Mouse (Mus musculus) hindbrain, embryonic 12.5 days (tissue): ENCODE results near the gene Map2k1. TPM values are rescaled to one million over a fixed set of nuclear protein-coding genes. Genes with fewer than 3 reads are reported as not detected.

Experiments used
- ATAC-seq: fragments of 200-750 bp; cut with Nextera tagmentation; 2 replicates; pipeline ENCODE4 v1.8.0; 2017; ENCODE audit warnings: moderate TSS enrichment; ENCODE audit not compliant: low FRiP score
- H3K27ac ChIP-seq: fragments of 300-500 bp; sonication (generic); 2 replicates; pipeline ENCODE4 v1.5.1; 2016; ENCODE audit warnings: mild to moderate bottlenecking
- H3K27me3 ChIP-seq: fragments of 300-500 bp; sonication (generic); 2 replicates; pipeline ENCODE4 v1.6.1; 2016; ENCODE audit warnings: mild to moderate bottlenecking
- H3K36me3 ChIP-seq: fragments of 300-500 bp; sonication (generic); 2 replicates; pipeline ENCODE4 v1.6.1; 2016; ENCODE audit warnings: mild to moderate bottlenecking
- H3K4me1 ChIP-seq: fragments of 300-500 bp; sonication (generic); 2 replicates; pipeline ENCODE4 v1.6.1; 2016
- H3K4me2 ChIP-seq: fragments of 300-500 bp; sonication (generic); replicated peaks from 2 replicates; pipeline ENCODE4 v1.6.1; 2016; ENCODE audit warnings: mild to moderate bottlenecking
- H3K4me3 ChIP-seq: fragments of 300-500 bp; sonication (generic); 2 replicates; pipeline ENCODE4 v1.5.1; 2016; ENCODE audit warnings: mild to moderate bottlenecking
- H3K9ac ChIP-seq: fragments of 300-500 bp; sonication (generic); 2 replicates; pipeline ENCODE4 v1.6.1; 2016; ENCODE audit warnings: mild to moderate bottlenecking, moderate library complexity
- H3K9me3 ChIP-seq: fragments of 300-500 bp; sonication (generic); replicated peaks from 2 replicates; pipeline ENCODE4 v1.6.1; 2016; ENCODE audit warnings: mild to moderate bottlenecking
- WGBS: fragments of 180-500 bp; shearing (Covaris S2); methylation state at CpG from one replicate; pipeline ENCODE4 v1.1.7; 2016; 5-methylcytosine and 5-hydroxymethylcytosine counted together
- polyA plus RNA-seq: library from polyadenylated mRNA; unstranded; fragments of >200 nt; fragmentation: Nextera tagmentation; extraction: Ambion mirVana; gene quantifications from 2 replicates; pipeline ENCODE4 v1.2.1, GENCODE M21; 2016

Gene Map2k1
- polyA plus RNA-seq, 1 experiment from 2014 or later: 75.0 TPM

DNA sequence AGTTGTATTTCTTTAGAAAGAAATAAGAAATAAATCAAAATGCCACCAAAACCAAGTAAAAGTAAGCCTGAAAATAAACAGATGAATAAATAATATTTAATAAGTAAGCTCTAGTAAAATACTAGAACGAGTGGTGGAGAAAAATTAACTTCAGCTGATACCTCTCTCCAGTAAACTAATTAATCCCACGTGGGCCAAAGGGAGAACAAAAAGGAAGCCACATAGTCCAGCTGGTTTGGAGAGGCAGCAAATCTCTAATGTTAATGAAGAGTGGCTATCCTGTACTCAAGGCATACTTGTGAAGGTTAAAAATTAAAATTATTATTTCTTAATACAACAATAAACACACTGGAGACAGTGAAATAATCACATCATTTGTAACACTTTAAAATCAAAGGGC lies 13.3 kb downstream of the Map2k1 start:
- peak overlapping the region; percentile 11; the same call in 1 of the 2 replicates for H3K4me2 ChIP-seq
- H3K4me3 ChIP-seq: no peak overlapping the region
- H3K27ac ChIP-seq: peak overlapping the region; percentile 32; the same call in 1 of the 2 replicates

DNA sequence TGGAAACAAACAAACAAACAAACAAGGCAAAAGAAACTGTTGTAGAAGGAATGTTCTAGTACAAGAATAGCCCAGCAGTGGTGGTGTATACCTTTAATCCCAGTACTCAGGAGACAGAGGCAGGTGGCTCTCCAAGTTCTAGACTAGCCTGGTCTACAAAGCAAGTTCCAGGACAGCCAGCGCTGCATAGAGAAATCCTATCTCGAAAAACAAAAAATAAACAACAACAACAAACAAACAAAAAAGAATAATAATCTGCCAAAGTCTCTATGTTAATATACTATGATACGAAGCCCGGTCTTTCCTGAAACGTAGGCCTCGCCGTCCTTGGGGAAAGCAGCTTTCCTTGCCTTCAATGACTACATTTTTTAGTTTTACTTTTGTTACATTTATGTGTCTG lies 17.4 kb downstream of the Map2k1 start:
- no peak for ATAC-seq
- no peaks in the 10 kb centered on the region for H3K36me3 ChIP-seq
- H3K4me2 ChIP-seq: no peak overlapping the region
- no peak overlapping the region for H3K27ac ChIP-seq
- peaks cover 31% of the 10 kb centered on the region for H3K4me1 ChIP-seq
- no peak overlapping the region for H3K9ac ChIP-seq
- 94% methylated on average over 7 of the region's 7 CpGs for WGBS
- H3K9me3 ChIP-seq: no peaks in the 10 kb centered on the region
- no peak overlapping the region for H3K4me3 ChIP-seq
- no peaks in the 10 kb centered on the region for H3K27me3 ChIP-seq

More for the DNA sequence above, 13.3 kb downstream of the Map2k1 start:
- no peak overlapping the region for H3K9ac ChIP-seq
- no peak for ATAC-seq
- no peaks in the 10 kb centered on the region for H3K27me3 ChIP-seq
- H3K9me3 ChIP-seq: no peaks in the 10 kb centered on the region
- peaks cover 10% of the 10 kb centered on the region for H3K4me1 ChIP-seq
- 0 out of 2 replicates have a peak, but pooled peaks cover 3% of the 10 kb centered on the region for H3K36me3 ChIP-seq
- WGBS: 49% methylated on average over 2 of the region's 2 CpGs

DNA sequence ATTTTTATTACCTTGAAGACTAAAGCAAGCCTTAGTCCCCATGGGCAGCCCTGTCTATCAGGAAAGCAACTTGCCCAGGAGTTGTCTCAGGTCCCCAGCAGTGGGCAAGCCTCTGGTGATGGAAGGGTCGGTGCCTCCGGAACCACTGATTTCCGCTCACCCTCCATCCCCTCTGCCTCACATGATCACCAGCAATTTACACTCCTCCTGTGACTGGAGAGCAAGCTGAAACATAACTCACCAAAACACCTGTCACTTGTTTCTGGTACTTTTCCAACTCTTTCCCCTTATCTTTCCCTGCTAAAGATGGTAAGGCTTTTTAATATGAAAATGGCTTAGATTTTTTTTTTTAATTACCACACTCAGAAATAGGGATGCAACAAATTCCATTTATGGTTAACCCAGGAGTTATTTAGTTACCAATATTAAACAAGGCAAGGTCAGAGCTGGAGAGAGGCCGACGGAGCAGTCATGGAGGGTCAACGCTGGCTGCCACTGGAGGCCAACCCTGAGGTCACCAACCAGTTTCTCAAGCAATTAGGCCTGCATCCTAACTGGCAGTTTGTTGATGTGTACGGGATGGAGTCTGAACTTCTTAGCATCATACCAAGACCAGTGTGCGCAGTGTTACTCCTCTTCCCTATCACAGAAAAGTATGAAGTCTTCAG lies 18.5 kb downstream of the Map2k1 start, which contains the start of gene Uchl4:
TSS of gene Uchl4 (plus strand) at position 434 of the 668 bp plus-strand sequence.
- peaks cover 27% of the 10 kb centered on the region for H3K4me1 ChIP-seq
- 94% methylated on average over 8 of the region's 8 CpGs for WGBS
- no peak within 1 kb of the TSS for H3K9ac ChIP-seq
- H3K27ac ChIP-seq: peak within 1 kb of the TSS; percentile 48
- no peak within 1 kb of the TSS for H3K4me2 ChIP-seq
- H3K27me3 ChIP-seq: no peaks in the 10 kb centered on the region
- no peak for ATAC-seq
- H3K4me3 ChIP-seq: no peak within 1 kb of the TSS
- H3K36me3 ChIP-seq: no peaks in the 10 kb centered on the region
- H3K9me3 ChIP-seq: no peaks in the 10 kb centered on the region

DNA sequence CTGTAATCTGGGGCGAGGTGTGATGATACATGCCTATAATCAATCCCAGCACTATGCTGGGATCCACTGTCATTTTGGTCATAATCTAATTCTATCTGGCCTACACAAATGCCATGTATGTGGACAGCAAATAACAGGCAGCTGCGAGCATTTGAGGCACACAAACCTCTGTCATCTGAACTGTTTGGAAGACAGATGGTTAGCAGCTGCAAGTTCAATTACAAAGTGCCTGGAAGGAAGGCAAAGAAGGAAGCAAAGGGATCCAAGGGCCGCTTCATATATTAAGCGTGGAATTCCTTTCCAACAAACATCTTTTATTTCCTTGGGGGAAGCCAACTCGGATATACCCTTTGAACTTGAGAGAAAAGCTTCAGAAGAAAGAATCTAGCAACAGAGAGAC lies 19.8 kb downstream of the Map2k1 start:
- Histone ChIP-seq H3K4me1 (peaks cover 38% of the 10 kb centered on the region), H3K4me2 (no peak overlapping the region), H3K4me3 (no peak overlapping the region), H3K9ac (no peak overlapping the region), H3K27me3 (no peaks in the 10 kb centered on the region), H3K36me3 (no peaks in the 10 kb centered on the region), H3K9me3 (no peaks in the 10 kb centered on the region), H3K27ac (peak overlapping the region; percentile 48; the same call in 1 of the 2 replicates)
- WGBS: 48% methylated on average over 5 of the region's 5 CpGs
- ATAC-seq: no peak

- Histone ChIP-seq H3K4me1 (peaks cover 38% of the 10 kb centered on the region), H3K27me3 (no peaks in the 10 kb centered on the region), H3K9ac (no peak overlapping the region), H3K4me3 (no peak overlapping the region), H3K9me3 (no peaks in the 10 kb centered on the region), H3K27ac (peak overlapping the region; percentile 31), H3K36me3 (no peaks in the 10 kb centered on the region), H3K4me2 (no peak overlapping the region)
- 61% methylated on average over 9 of the region's 9 CpGs for WGBS
- ATAC-seq: no peak
Measured at GRCm38 (mm10) chr9:64232257-64232957, 21.0 kb downstream of the Map2k1 start.

- H3K27me3 ChIP-seq: no peaks in the 10 kb centered on the region
- peak overlapping the region; percentile 31; the same call in 1 of the 2 replicates for H3K27ac ChIP-seq
- whole genome bisulfite sequencing: 83% methylated on average over 3 of the region's 3 CpGs
- H3K4me2 ChIP-seq: no peak overlapping the region
- peaks cover 38% of the 10 kb centered on the region for H3K4me1 ChIP-seq
- no peak overlapping the region for H3K4me3 ChIP-seq
- no peak for ATAC-seq
- no peaks in the 10 kb centered on the region for H3K9me3 ChIP-seq
- no peaks in the 10 kb centered on the region for H3K36me3 ChIP-seq
- no peak overlapping the region for H3K9ac ChIP-seq
Measured at GRCm38 (mm10) chr9:64231674-64232073, 21.8 kb downstream of the Map2k1 start.

DNA sequence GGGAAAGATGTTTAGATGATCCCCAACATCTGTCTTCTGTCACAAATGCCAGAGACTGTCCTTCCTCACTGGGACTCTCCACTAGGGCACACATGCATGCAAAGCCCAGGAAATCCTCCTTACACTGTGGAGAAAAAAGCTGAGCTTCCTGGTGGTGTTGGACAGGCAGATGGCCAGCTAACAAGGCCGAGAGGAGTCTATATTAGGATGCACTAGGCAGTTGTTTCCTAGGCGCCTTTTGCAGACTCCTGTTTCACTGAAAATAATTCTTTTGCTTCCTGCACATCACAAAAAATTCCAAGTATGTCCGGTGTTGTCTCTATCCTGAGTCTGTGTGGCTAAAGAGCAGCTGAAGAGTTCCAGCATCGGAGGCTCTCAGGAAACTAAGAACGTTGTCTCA lies 22.3 kb downstream of the Map2k1 start:
- Histone ChIP-seq H3K36me3 (no peaks in the 10 kb centered on the region), H3K27ac (peak overlapping the region; percentile 31; the same call in 1 of the 2 replicates), H3K4me3 (no peak overlapping the region), H3K9ac (no peak overlapping the region), H3K4me2 (no peak overlapping the region), H3K27me3 (no peaks in the 10 kb centered on the region), H3K9me3 (no peaks in the 10 kb centered on the region), H3K4me1 (peaks cover 38% of the 10 kb centered on the region)
- WGBS: 71% methylated on average over 5 of the region's 5 CpGs
- ATAC-seq: no peak

DNA sequence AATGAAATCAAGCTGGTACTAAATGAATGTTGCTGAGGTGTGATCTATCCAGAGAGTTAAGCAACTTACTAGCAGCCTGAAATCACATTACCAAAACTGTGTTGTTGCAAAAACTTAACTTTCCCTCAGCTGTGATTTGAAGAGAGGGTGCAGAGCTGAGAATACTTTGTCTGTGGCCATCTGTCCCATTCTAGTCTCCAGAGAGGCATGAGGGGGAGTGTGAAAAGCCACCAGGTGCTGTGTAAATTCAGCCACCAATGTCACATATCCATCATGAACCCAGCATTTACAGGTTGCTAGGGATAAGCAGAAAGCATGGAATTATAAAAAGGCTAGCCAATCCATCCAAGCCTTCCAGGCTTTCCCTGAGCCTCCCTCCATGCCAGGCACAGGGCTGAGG lies 24.5 kb downstream of the Map2k1 start:
- H3K36me3 ChIP-seq: no peaks in the 10 kb centered on the region
- H3K4me1 ChIP-seq: peaks cover 35% of the 10 kb centered on the region
- no peaks in the 10 kb centered on the region for H3K27me3 ChIP-seq
- H3K4me3 ChIP-seq: no peak overlapping the region
- no peak overlapping the region for H3K4me2 ChIP-seq
- no peak for ATAC-seq
- H3K27ac ChIP-seq: no peak overlapping the region
- no peak overlapping the region for H3K9ac ChIP-seq
- H3K9me3 ChIP-seq: no peaks in the 10 kb centered on the region

- Histone ChIP-seq H3K9ac (no peak overlapping the region), H3K27me3 (no peaks in the 10 kb centered on the region), H3K4me1 (peaks cover 30% of the 10 kb centered on the region), H3K4me2 (no peak overlapping the region), H3K4me3 (no peak overlapping the region), H3K9me3 (no peaks in the 10 kb centered on the region), H3K27ac (no peak overlapping the region), H3K36me3 (no peaks in the 10 kb centered on the region)
- no peak for ATAC-seq
- WGBS: 88% methylated on average over 12 of the region's 12 CpGs
Measured at GRCm38 (mm10) chr9:64227736-64228135, 25.7 kb downstream of the Map2k1 start.

- H3K4me1 ChIP-seq: peaks cover 14% of the 10 kb centered on the region; the same call in 1 of the 2 replicates
- no peak overlapping the region for H3K4me3 ChIP-seq
- H3K4me2 ChIP-seq: no peak overlapping the region
- no peak overlapping the region for H3K27ac ChIP-seq
- H3K36me3 ChIP-seq: no peaks in the 10 kb centered on the region
- H3K27me3 ChIP-seq: no peaks in the 10 kb centered on the region
- no peak overlapping the region for H3K9ac ChIP-seq
- no peaks in the 10 kb centered on the region for H3K9me3 ChIP-seq
- ATAC-seq: no peak
Measured at GRCm38 (mm10) chr9:64225805-64226204, 27.6 kb downstream of the Map2k1 start.

DNA sequence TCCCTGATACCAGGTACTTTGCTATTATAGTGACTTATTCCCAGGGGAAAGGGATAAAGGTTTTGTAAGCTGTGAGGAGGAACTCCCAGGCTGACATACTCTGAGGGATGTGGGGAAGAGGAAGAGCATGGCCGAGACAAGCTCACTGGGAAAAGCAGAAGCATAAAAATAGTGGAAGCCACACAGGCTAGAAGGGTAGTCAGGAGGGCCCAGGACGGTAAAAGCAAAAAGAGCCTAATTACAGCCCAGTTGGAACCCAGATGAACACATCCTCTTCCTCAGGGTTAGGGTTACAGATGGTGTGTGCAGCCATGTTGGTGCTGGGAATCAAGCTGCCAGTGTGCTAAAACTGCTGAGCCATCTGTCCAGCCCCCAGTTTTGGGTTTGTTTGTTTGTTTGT lies 31.3 kb downstream of the Map2k1 start:
- ATAC-seq: no peak
- Histone ChIP-seq H3K4me1 (no peaks in the 10 kb centered on the region), H3K4me3 (no peak overlapping the region), H3K4me2 (no peak overlapping the region), H3K9ac (no peak overlapping the region), H3K27ac (no peak overlapping the region), H3K36me3 (no peaks in the 10 kb centered on the region), H3K27me3 (no peaks in the 10 kb centered on the region), H3K9me3 (no peaks in the 10 kb centered on the region)
- WGBS: 65% methylated on average over 2 of the region's 2 CpGs

DNA sequence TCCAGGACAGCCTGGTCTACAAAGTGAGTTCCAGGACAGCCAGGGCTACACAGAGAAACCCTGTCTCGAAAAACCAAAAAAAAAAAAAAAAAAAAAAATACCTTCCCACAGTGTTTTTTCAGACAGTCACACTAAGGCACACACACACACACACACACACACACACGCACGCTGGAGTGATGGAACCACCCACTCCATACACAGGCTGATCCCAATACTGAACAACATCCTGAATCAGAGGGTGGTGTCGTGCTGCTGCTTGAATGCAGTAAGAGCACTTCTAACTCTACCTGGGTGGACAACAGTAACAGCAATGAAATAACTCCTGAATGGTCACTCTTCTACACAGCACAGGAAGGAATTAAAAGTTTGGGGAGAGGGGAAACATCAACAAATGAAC lies 32.0 kb downstream of the Map2k1 start:
- Histone ChIP-seq H3K4me1 (no peaks in the 10 kb centered on the region), H3K9me3 (no peaks in the 10 kb centered on the region), H3K4me3 (no peak overlapping the region), H3K9ac (no peak overlapping the region), H3K27ac (no peak overlapping the region), H3K36me3 (no peaks in the 10 kb centered on the region), H3K4me2 (no peak overlapping the region), H3K27me3 (no peaks in the 10 kb centered on the region)
- ATAC-seq: no peak
- 72% methylated on average over 4 of the region's 4 CpGs for WGBS

DNA sequence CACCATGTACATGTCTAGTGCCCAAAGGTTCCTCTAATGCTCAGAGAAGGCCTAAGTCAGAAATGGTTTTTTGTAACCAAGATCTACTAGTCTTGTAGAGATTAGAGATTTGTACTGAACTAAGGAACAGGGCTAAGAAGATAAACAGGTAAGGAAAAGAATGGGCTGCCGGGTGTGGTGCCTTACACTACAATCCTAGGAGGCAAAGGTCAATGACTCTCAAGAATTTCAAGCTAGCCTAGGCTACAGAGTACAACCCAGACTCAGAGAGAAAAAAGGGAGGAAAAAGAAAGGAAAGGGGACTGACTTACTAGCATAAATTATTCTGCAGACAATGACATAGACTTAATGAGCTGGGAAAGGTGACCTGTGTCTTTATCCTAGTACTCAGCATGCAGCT lies 32.8 kb downstream of the Map2k1 start:
- Histone ChIP-seq H3K4me1 (no peaks in the 10 kb centered on the region), H3K9ac (no peak overlapping the region), H3K4me2 (no peak overlapping the region), H3K4me3 (no peak overlapping the region), H3K27ac (no peak overlapping the region), H3K27me3 (no peaks in the 10 kb centered on the region), H3K9me3 (no peaks in the 10 kb centered on the region), H3K36me3 (no peaks in the 10 kb centered on the region)
- ATAC-seq: no peak
- WGBS: 56% methylated on average over 1 of the region's 1 CpGs
